Mouse (Mus musculus) natural killer cell, adult 2 months (primary cell): ENCODE measurements at regions not wholly inside any gene's neighbourhood (a gene's known extent, or its start where the extent isn't known, plus 50 kb on each side); places are given as distances from the start of the nearest gene placed in this dataset.

Experiments
- DNase-seq, 2 experiments: peaks; one replicate each; pipeline ENCODE4 v3.0.0; 2022; ENCODE audit warnings: low spot score in 2 of 2

- DNase-seq: no peak
Observed at GRCm38 (mm10) chr19:21214253-21214652, 57.8 kb upstream of the Zfand5 start.

- DNase-seq: no peak
Observed at GRCm38 (mm10) chr19:21193461-21193860, 78.6 kb upstream of the Zfand5 start.

GRCm38 (mm10) chr19:21192576-21192975, 79.5 kb upstream of the Zfand5 start:
- DNase-seq: no peak

GRCm38 (mm10) chr19:21189216-21189615, 82.9 kb upstream of the Zfand5 start:
- DNase-seq: no peak

- DNase-seq: no peak
Observed at GRCm38 (mm10) chr19:21186656-21187055, 85.4 kb upstream of the Zfand5 start.

- no peak for DNase-seq
Observed at GRCm38 (mm10) chr19:21186016-21186415, 86.1 kb upstream of the Zfand5 start.

- DNase-seq: no peak
Observed at GRCm38 (mm10) chr19:21183028-21183427, 89.0 kb upstream of the Zfand5 start.

GRCm38 (mm10) chr19:21179886-21180285, 92.2 kb upstream of the Zfand5 start:
- no peak for DNase-seq

- DNase-seq: peak in 1 of 2 experiments; percentile 4
Observed at GRCm38 (mm10) chr19:21175426-21175831, 96.6 kb upstream of the Zfand5 start.

- DNase-seq: no peak
Observed at GRCm38 (mm10) chr19:21174636-21175035, 97.4 kb upstream of the Zfand5 start.

- DNase-seq: no peak
Observed at GRCm38 (mm10) chr19:21173896-21174483, 98.1 kb upstream of the Zfand5 start.

GRCm38 (mm10) chr19:21171191-21171590, 100.9 kb upstream of the Zfand5 start:
- no peak for DNase-seq

GRCm38 (mm10) chr19:21170785-21171184, 101.3 kb upstream of the Zfand5 start:
- no peak for DNase-seq

GRCm38 (mm10) chr19:21166939-21167338, 105.1 kb upstream of the Zfand5 start:
- no peak for DNase-seq

- no peak for DNase-seq
Observed at GRCm38 (mm10) chr19:21166465-21166860, 105.6 kb upstream of the Zfand5 start.

GRCm38 (mm10) chr19:21165763-21166464, 106.2 kb upstream of the Zfand5 start:
- no peak for DNase-seq

- DNase-seq: no peak
Observed at GRCm38 (mm10) chr19:21163978-21164377, 108.1 kb upstream of the Zfand5 start.

- DNase-seq: no peak
Observed at GRCm38 (mm10) chr19:21160946-21161345, 111.1 kb upstream of the Zfand5 start.

GRCm38 (mm10) chr19:21159189-21160137, 112.6 kb upstream of the Zfand5 start:
- no peak for DNase-seq

- no peak for DNase-seq
Observed at GRCm38 (mm10) chr19:21154162-21154561, 117.9 kb upstream of the Zfand5 start.

GRCm38 (mm10) chr19:21152027-21152426, 120.1 kb upstream of the Zfand5 start:
- DNase-seq: no peak

GRCm38 (mm10) chr19:21150849-21151248, 121.2 kb upstream of the Zfand5 start:
- no peak for DNase-seq
